Mouse (Mus musculus): ENCODE results near the gene 2900026A02Rik. TPM values are rescaled to one million over a fixed set of nuclear protein-coding genes. Genes with fewer than 3 reads are reported as not detected.

The 2900026A02Rik gene
- total RNA-seq, 2 experiments from 2014 or later: 46.8 to 48.3 TPM

DNA sequence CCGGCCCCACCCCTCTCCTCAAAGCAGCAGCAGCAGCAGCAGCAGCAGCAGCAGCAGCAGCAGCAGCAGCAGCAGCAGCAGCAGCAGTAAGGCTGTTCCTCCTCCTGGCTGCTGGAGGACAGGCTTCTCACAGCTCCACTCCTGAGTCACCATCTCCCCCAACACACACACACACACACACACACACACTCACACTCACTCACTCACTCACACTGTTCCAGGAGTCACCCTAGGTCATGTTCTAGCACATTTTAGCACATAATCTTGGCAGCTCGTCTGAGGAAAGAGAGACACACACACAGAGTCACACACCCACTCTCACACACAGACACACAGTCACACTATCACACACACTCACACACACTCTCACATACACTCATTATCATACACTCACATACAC, 74.4 kb downstream of the 2900026A02Rik start:
- DNase-seq: no peak

DNA sequence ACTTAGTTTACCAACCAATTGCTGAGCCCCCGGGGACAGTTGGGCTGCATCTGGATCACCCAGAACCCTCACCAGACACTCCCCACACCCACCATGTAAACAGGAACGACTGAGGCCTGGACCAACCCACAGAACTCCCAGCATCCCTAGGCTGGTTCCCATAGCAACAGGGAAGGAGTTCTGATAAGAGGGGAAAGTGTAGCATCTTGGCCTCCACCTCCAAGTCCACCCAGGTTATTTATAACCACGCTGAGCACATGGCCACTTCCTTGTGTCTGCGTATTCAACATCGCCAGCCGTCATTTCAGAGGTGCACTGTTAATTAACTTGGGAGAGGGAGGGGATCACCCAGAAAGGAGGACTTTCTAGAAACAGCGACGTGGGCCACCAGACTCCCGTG, 75.9 kb downstream of the 2900026A02Rik start:
- no peak for DNase-seq

DNA sequence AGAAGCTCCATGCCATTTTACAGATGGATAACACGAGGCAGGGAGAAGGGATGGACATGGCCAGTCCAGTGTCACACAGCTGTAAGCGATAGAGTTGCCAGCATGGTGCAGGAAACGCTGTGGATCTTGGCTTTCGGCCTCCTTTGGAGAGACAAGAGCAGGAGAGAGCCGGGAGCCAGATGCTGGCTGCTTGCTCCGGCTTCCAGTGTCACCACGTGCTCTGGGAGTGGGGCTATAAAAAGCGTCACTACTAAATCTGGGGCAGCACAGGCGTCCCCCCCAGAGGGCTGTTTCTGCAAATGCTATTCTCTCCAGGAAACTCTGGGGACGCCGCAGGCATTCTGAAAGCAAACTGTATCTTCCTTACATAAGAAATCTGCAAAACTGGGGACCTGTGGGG, 78.5 kb downstream of the 2900026A02Rik start:
- DNase-seq: peak; percentile 84

- no peak for DNase-seq
Observed at GRCm38 (mm10) chr5:113142018-113142417, 79.0 kb downstream of the 2900026A02Rik start.

GRCm38 (mm10) chr5:113140872-113141271, 80.2 kb downstream of the 2900026A02Rik start:
- no peak for DNase-seq

GRCm38 (mm10) chr5:113140051-113140450, 81.0 kb downstream of the 2900026A02Rik start:
- DNase-seq: no peak

- no peak for DNase-seq
Observed at GRCm38 (mm10) chr5:113139064-113139726, 81.8 kb downstream of the 2900026A02Rik start.

- DNase-seq: peak; percentile 88
Observed at GRCm38 (mm10) chr5:113138319-113139063, 82.5 kb downstream of the 2900026A02Rik start.

DNA sequence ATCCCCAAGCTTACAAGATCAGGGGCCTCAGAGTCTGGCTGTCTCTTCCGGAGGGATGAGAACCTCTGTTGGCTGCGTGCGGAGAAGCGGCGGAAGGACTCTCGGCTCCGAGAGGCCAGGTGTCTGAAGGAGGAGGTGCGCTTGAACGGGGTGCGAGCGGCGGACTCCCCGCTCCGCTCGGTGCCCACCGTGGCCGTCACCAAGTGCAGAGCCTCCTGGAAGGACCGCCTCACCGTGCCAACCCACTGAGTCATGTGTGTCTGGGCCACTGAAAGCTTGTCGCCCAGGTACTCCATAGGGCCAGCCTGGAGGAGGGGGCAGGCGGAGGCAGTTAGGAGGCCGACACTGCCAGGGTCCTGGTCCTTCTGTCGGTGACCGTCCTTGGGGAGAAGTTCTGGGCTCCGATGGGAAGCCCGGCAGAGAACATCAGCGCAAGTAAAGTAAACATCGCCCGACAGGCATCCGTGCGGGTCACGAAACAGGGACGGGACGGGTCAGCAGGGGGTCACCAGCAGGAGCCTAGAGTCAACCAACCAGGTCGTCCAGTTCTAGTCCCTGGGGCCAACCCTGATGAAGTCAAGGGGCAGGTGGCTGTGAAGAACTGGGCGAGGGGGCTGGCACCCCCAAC, 83.2 kb downstream of the 2900026A02Rik start:
- DNase-seq: peak; percentile 40

- peak; percentile 71 for DNase-seq
Observed at GRCm38 (mm10) chr5:113136951-113137487, 84.0 kb downstream of the 2900026A02Rik start.

- DNase-seq: peak; percentile 50
Observed at GRCm38 (mm10) chr5:113135513-113135912, 85.5 kb downstream of the 2900026A02Rik start.

- no peak for DNase-seq
Observed at GRCm38 (mm10) chr5:113133722-113134710, 87.0 kb downstream of the 2900026A02Rik start.

- DNase-seq: peak; percentile 77
Observed at GRCm38 (mm10) chr5:113133080-113133491, 88.0 kb downstream of the 2900026A02Rik start.

- DNase-seq: peak; percentile 61
Observed at GRCm38 (mm10) chr5:113132635-113133041, 88.4 kb downstream of the 2900026A02Rik start.

- no peak for DNase-seq
Observed at GRCm38 (mm10) chr5:113128426-113128825, 92.6 kb downstream of the 2900026A02Rik start.

- no peak for DNase-seq
Observed at GRCm38 (mm10) chr5:113126476-113126875, 94.6 kb downstream of the 2900026A02Rik start.

- DNase-seq: no peak
Observed at GRCm38 (mm10) chr5:113123693-113124092, 97.3 kb downstream of the 2900026A02Rik start.

DNA sequence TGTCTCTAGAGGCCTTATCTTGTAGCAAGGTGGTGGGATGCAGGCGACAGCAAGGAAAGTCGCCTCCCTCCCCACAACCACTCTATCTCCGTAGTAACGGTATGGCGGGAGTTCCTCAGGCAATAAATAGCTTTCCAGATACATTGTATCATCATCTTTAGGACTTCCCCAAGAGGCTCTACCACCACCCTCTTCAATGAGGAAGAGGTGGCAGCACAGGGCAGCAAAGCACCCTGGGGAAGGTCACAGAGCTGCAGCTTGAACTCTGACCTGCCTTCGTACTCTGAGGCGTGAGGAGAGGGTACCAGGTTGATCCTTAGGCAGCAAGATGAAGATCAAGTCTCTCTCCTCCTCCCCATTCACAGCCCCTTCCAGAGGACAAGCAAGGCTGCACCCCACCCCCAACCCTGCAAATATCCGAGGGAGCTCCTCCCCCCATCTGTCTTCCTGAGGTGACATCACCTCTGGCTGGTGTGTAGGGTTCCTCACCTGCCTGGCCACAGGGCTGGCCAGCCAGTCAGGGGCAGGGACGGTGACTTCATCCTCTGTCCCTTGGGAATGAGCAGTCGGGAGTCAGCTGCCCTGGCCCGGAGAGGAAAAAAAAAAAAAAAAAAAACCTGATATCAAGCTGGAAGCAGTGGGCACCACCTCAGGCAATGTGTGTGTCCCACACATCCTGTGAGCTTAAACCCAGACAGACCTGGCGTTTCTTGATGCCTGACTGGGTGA, 98.5 kb downstream of the 2900026A02Rik start:
- peak; percentile 52 for DNase-seq

GRCm38 (mm10) chr5:113121591-113121875, 99.5 kb downstream of the 2900026A02Rik start:
- no peak for DNase-seq

GRCm38 (mm10) chr5:113120741-113121590, 100.1 kb downstream of the 2900026A02Rik start:
- DNase-seq: no peak
